Mouse (Mus musculus) cerebellum, adult 11 months (tissue): Measurements from ENCODE around the gene Pdzrn3.

Experiments used
- DNase-seq: peaks from one replicate; pipeline ENCODE4 v3.0.0; 2022

Gene Pdzrn3

DNA sequence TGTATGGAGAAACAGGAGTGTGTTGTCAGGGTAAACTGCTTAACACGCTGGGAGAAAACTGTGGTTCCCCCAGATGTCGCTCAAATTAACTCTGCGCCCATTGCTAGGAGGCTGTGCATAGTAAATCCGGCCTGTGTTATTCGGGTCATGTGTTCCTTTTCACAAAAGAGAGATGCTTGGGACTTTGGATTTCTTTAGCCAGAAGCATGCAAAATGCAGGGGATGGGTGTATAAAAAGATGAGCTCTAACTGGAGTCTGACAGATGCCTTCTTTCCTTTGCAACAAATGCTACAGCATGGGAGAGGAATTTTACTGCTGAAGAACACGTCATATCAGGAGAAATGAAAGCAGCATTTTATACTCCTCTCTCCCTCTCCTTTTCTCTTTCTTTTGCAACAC is 190.4 kb downstream of the Pdzrn3 start:
- DNase-seq = no peak

DNA sequence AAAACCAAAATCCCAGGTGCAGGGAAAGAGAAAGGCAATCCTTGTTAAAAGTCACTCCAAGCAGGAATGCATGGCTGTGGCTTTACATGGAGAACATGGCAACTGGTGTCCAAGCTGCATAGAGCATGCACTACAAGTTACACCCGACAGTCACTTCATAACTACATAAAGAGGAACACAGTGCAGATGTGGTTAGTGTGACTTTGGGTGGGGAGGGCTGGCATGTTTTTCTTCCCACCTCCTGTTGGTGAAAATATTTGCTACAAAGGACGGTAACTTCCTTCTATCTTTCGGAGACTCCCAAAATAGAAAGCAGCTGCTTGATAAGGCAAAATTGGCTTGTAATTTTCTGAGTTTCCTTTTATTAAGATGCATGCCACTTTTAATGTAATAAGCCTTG is 190.8 kb downstream of the Pdzrn3 start:
- DNase-seq = no peak

DNA sequence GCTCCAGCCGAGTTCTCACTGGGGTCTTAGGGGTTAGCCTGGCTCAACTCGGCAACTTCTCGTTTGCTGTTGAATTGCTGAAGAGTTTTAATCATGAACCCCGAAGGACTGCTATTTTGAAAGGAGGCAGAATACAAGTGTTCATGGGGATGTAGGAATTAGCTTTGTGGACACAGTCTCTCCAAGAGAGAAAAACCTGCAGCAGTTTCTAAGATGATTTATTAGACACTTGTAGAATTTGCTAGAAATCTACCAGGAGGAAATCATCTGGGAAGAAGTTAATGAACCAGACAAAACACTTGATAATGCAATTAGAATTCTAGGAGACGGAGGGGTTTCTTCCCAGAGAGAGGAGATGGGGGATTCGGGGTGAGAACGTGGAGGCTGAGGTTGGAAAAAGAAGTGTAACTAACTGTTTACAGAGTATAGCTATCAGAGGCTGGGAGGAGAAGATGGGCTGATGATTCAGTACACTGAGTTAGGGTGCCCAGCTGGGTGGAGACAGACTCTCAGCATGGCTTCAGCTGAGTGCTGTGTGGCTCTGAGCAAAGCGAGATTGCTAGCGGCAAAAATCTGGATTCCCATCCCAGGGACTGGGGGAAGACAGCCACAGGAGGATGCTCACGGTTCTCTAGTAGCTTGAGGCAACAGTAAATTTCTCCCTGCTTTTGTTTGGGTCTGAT is 193.5 kb downstream of the Pdzrn3 start:
- DNase-seq = no peak

DNA sequence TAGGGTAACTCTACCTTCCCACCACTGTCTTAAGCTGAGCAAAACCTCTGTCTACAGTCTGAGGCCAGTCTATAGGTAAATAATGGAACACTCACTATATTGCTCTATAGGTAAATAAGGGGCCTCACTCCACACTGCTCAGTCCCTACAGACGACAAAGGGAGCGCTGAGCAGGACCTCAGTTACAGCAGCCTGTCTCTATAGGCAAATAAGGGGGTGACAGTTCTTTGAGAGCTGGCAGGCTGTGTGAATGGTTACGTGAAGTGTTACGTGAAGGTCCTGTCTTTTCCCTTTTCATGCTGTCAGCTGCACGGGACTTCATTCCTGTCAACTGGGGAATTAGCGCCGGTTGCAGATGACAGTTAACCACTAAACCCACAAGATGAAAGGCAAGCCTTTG is 207.0 kb downstream of the Pdzrn3 start:
- no peak for DNase-seq

DNA sequence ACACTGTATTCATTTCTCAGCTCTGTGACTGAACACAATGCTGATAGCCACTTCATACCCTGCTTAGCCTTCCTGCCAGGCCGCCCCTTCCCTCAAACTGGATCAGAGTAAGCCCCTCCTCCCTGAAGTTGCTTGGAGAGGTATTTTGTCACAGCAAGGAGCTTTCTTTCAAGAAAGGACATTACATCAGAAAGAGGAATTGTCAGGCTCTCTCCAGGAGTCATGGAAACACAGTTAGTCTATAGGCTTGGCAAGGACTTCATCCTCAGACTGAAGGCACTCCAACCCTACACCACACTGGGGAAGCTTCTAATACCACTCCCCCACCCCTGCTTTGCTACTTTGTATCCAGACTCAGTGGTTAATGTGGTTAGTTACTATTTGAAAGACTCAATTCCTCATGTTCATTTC is 224.2 kb downstream of the Pdzrn3 start:
- no peak for DNase-seq

DNA sequence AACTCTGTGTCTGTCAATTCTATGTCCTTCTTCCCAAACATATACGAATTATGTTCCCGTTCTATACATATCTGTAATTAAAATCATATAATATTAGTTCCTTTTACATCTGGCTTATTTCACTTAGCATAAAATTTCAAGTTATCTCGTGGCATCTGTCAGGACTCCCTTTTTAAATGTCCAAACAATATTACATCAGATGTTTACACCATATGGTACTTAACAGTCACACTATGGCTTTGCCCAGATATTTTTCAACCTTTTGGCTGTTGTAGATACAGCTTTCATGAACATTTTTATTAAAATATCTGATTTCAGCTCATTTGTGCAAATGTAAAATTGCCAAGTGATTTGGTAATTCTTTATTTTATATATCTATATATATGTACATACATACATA is 242.3 kb downstream of the Pdzrn3 start:
- no peak for DNase-seq

DNA sequence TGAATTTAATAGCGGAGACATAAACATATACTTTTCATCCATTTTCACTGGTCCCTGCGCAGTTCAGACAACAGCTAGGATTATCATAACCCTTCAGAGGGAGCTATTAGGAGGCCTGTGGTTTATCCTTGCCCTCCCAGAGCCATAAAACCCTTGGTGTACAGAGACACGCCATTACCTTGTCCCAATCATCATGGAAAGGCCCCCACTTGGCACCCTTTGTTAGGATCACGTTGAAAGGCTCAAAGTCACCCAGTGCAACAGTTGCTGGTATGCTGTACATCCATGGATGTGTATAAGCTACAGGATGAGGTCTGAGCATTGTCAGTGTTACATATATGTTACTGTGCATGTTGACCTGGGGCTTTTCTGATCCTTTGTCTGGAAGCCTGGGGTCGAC is 252.3 kb downstream of the Pdzrn3 start:
- DNase-seq = no peak

DNA sequence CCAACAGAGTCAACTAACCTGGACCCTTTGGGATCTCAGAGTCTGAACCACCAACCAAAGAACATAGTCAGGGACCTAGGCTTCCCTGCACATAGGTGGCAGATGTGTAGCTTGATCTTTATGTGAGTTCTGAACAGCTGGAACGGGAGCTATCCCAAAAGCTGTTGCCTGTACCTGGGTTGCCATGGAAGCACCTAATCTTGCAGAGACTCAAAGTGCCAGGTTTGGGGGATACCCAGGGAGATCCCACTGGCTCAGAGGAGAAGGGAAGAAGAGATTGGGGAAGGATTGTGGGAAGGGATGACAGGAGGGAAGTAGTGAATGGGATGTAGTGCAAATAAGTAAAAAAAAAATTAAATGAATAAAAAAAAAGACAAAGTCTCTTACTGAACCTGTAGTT is 268.7 kb downstream of the Pdzrn3 start:
- DNase-seq = no peak

DNA sequence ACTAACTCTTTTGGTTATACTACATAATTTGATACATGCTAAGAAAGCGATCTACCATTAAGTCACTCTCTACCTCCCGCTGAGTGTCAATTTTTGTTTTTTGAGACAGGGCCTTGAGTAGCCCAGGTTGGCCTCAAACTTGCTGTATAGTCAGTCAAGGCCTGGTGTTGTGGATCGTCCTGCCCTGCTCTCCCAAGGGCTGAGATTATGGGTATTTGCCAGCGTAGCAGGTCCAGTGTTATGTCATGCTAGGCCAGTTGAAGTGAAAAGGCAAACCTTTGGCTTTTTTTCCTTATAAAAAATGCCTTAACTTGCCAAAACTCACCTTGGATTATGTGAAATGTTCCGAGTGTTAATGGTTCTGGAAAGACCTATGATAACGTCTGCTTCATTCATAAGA is 274.2 kb downstream of the Pdzrn3 start:
- no peak for DNase-seq

DNA sequence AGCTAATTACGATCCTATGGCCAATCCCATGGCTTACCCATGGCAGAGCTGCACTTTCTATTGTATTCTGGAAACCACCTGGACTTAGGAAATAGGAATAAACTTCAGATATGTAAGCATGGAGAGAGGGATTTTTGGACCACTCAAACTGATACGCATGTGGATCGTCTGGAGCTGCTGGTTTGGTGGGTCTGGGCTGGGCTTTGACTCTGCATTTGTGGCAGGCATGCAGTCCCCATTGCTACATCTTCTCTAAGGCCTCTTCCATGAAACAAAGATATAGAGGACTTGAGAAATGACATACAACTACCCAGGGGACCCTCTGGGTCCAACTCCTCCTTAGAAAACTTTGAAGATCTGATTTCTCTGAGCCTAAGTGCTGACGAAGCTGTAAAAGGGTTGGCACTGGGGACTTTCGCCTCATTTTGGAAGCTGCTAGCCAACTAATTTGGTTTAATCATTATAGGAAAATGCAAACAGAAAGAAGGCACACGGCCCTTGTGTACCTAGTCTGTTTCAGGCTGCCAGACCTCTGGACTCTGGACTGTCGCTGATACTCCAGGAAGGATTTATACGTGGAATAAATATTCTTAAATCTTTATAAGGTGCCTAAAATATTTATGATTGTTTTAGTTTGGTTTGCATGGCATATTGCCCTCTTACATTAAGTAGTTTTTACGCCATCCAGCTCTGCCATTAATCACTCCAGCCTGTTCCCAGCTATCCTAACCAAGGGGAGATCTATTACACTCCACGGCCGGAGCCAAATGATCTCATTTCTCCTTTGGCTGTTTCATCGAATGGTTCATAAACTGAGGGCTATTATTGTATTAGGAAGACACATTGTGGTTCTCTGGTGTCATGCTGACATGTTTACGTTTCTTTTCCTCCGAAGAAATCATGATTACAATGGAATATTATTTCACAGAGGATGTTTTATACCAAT is 275.7 kb downstream of the Pdzrn3 start:
- no peak for DNase-seq
